Mouse (Mus musculus) MEL-GATA-1-ER (cell line): ENCODE measurements around the gene Ap1s3.
"Not testable (repeated sequence)": the region's sequence is repeated elsewhere in the genome, so short reads cannot be mapped to it uniquely, and the experiment has no call there.

Experiments used
- DNase-seq: peaks from one replicate; pipeline ENCODE4 v3.0.0-alpha.2; 2012; ENCODE audit warnings: low read depth; ENCODE audit errors: extremely low read depth

The Ap1s3 gene

DNA sequence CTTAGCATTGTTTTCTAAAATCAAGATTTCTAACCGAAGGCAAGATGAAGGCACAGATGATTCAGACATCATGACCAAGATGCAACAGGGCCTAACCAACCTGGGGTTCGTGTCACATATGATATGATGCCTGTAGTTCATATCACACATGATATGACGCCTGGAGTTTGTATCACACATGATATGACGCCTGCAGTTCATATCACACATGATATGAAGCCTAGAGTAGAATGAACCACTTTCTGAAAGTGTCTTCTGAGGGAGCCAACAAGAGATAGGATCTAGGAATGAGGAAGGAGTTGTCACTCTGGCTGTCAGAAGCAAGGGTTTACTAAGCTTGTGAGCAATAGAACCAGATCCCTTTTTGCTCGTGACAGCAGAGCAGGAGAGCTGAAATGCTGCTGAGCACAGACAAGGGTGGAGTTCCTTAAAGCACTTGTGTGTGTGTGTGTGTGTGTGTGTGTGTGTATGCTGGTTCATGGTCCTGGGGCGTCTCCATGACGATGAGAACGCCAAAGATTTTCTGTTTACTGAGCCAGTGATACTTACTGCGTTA lies 2.3 kb downstream of the Ap1s3 start:
- DNase-seq, result peak; percentile 83

DNA sequence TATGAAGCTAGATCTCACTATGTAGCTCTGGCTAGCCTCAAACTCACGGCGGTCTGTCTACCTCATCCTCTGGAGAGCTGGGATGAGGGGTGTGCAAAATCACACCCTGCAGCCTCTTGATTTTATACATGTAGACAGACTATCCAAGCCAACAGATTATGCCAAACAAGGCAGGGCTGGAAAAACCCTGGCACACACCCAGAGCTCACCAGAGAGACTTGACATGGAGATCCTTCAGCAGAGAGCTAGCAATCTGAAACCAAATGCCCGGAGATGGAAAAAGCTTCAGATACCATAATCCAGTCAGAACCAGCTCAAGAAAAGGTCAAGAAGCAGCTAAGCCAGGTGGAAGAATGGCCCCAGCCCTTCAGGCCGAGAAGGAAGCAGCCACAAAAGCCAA lies 6.9 kb downstream of the Ap1s3 start:
- no peak for DNase-seq

DNA sequence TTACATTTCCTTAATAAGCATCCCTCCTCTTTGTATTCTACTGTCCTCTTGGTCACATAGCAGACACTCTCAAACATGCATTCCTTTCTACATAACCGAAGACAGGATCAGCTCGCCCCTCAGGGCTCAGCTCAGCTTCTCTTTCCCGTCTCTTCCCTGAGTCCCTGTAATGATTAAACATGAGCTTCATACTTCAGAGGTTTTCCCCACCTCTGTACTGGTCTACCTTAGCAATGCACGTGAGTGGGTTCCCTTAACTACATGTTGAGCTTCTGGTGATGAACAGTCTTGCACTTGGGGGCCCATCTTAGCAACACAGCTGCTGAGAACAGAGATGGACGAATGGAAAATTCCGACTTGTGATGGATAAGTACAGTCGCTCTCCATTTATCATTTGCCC lies 12.2 kb downstream of the Ap1s3 start:
- DNase-seq, result no peak

DNA sequence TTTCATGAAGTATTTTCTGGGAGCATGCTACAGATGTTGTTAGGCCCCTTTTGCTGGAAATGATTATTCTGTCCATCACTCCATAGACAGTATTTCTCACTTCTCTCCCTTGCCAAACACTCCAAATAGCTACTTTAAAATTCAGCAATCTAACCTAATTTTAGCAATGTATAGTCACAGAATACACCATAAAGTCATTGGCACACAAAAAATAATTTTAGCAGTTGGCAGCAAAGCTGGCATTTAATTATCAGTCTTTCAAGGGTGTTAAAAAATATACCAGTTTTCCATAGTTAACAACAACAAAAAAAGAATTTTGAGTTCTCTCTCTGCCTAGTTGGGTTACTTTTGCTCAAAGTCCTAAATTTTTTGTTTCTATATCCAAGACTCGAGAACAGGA lies 14.4 kb downstream of the Ap1s3 start:
- DNase-seq, result no peak

DNA sequence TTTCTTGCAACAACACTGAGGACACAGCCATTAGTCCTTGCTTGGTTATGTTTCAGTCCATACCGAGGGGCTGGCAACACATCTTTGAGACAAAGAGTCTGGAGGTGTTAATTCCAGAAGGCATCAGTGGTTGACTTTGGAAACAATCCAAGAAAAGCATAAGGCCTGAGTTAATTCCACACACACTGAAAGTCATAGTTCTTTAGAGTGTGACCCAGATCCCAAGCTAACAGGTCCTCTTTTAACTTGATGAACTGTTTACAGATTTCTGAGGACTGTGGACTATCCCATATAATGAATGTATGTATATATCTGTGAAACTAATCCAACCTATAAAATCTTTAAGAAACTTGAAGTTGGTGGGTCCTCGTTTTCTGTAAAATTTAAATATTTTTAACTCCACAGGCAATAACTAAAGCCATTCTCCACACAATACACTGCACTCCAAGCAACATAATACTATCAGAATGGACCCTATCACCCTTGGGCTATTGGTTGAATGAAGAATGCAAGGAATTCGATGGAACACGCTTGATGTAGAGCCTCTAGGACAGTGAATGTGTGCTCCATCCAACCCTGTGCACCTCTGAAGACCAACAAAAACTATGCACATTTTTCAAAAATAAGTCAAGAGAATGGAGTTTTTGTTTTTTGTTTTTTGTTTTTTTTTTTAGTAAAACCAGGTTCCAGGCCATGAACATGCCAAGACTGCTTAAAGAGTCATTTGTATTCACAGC lies 15.8 kb downstream of the Ap1s3 start:
- DNase-seq, result no peak

DNA sequence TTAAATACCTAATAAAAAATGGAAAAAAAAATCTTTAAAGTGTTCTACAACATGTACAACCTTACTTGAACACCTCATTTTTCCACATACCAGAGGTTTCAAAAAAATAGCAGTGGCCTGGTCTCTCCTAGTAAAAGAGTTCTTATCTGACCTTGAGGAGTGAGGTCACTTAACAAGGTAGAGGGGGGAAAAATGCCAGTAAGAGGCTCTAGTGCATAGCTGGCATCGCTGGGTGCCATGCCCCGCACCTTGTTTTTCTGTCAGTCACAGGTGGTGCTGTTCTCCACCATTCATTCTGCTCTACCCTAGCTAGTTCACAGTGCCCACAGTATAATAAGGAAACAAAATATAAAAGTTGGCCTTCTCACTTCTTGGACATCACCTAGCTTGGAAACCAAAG lies 16.8 kb downstream of the Ap1s3 start:
- DNase-seq, result no peak

DNA sequence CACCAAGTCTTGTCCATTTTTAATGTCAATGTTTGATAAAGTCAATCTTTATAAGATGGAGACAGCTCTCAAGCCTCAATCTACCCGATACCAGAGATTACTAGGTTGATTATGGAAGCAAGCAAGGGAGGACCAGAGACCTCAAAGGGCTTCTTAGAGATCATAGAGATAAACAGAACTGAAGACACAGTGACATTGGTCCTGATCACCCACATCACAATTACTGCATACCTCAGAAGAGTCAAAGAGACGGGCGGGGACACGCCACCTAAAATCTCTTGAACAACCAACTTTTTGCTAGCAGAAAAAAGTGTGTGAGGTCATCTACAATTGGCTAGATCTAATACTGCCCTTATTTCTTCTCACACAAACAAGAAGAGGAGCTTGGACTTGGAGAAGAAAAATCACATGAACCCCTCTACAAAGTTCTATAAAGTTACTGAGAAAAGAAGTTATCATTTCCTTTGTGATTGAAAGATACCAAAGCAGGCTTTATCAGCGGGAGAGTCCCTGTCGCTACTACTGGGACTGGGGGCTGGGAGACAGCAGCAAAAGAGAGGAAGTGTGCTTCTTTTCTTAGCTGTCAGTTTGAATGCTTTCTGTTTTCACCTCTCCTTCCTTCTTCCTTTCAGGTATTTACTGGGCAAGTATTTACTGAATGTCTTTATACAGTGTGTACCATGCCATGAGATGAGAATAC lies 28.2 kb downstream of the Ap1s3 start:
- DNase-seq, result peak; percentile 4

DNA sequence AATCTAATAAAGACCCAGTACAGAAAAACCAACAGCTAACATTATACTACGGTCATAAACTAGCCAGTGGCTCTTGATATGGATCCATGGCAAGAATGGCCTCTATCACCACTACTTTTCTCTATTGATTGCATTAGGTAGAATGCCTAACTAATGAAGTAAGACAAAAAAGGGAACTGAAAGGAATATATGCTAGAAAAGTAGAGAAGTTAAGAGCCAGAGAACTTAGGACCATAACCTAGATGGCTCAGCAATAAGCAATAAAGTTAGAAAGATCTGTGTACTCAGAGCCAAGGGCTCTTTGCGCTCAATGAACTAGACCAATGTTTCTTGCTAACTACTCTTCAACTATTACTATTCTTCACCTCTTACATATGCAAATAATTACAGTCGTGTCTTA lies 29.1 kb downstream of the Ap1s3 start:
- DNase-seq, result peak; percentile 4

DNA sequence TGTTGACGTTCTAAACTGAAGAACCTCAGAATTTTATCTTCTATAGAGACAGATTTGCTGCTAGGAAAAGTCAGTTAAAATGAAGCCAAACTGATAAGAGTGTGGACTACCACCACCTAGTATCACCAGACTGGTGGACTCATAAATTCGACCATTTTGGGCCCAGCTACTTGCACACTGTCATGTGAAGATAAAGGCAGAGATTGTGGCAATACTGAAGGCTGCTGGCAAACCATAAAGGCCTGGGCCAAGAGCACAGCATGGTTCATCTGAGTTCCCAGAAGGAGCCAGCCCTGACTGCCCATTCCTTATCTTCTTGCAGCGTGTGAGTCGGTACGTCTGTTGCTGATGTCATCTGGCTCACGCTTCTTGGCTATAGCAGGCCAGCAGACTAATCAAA lies 30.4 kb downstream of the Ap1s3 start:
- peak; percentile 76 for DNase-seq

DNA sequence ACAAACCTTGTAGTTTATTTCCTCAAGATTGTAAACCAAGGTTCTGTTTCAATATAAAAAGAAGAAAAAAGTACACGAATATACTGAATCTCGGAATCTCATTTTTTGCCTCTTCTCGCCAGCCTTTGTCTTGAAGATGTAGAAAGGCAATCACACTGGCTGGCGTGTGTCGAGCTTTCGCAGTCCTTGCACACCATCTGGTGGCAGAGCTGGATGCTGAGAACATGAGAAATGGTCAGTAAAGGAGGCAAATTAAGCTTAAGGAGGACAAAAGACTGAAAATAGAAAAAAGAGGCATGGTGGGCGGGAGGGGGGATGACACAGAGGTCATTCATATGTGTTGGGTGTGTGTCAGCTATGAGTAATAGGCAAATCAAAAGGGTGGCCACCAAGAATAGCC lies 31.6 kb downstream of the Ap1s3 start:
- DNase-seq, result no peak

DNA sequence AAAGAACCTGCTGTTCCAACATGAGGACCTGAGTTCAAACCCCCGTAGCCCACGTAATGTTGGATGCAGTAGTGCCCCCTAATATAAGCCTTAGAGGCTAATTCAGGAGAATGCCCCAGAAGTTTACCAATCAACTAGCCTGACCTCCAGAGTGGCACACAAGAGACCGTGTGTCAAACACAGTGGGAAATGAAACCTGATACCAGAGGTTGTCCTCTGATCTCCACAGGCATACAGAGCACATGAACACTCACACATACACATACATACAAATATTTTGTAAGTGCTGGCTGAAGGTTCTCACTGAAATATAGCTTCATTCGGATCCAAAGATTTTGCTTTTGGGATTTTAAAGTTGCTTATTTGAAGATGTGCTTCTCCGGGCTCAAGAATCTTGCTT lies 32.1 kb downstream of the Ap1s3 start:
- DNase-seq, result no peak

DNA sequence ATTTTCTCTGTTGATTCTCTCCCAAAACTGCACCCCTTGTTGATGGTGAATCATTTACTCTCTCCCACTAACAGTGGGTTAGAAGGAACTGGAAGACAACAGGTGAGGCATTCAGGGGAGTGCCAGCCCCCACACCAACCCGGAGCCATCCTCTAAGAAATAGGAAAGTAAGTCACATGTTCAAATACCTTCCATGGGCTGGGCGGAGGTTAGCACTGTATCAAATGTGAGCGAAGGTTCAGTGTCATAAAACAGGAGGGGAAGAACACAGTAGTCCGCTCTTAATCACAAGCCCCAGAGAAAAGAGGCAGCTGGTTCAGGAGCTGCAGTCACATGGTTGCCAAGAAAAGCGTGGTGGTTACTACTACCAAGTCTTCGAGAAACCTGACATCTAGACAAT lies 32.7 kb downstream of the Ap1s3 start:
- no peak for DNase-seq

DNA sequence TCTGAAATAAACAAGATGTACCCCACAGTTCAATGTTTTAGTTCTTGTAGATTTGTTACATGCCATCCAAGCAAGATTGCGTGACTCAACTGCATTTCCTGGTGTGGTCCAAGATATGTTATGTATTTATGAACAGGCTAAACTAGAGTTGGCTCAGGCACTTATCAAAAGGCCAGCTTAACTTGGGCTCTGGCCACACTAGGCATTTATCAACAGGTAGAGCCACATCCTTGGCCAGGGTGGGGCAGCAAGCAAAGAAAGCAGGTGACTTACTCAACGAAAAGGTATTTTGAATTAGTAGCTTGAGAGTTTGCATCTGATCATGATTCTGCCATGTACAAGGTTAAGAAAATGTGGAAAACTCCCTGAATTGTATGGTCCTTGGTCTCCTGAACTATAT lies 34.0 kb downstream of the Ap1s3 start:
- DNase-seq, result no peak

DNA sequence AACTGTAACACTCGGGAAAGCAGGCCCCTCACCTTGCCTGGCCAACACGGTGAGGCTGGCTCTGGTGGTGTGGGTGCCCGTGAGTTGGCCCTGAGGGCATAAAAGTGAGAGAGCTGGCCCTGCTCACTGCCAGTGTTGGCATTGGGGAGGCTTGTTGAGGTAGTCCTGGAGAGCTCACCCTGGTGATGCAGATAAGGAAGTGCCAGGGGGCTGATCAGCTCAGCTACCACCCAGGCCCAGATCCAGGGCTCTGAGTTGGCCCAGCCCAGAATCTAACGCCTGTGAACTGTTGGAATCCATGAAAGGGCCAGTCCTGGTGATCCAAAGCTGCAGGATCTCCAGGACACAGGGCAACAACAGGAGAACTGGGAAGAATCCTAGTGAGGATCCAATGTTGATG lies 40.3 kb downstream of the Ap1s3 start:
- no peak for DNase-seq

DNA sequence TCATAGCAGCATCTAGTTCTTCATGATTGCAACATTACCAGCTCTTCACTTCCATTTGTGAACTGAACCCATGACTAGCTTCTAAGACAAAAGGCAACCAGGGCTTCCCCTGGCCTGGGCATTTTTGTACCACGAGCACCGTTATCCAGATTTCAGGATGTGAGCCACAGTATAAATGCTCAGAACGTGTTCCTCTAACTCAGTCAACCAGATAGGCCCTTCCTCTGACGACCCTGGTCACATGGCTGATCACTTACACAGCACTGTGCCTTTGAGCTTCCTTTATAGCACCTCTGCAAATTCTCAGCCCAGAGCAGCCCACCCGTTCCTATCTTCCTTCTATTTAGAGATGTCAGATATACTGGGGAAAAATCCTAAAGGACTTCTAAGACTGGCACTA lies 42.0 kb downstream of the Ap1s3 start:
- DNase-seq, result no peak

DNA sequence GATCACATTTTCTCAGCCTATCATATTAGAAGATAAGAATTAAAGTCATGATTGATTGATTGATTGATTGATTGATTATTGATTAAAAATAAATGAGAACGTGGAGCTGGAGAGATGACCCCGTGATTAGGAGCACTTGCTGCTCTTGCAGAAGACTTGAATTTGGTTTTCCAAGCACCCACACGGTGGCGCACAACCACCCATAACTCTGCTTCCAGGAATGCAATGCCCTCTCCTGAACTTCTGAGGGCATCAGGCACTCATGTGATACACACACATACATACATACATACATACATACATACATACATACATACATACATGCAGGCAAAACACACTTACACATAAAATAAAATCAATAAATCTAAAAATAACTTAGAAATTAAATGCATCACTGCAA lies 45.6 kb downstream of the Ap1s3 start:
- DNase-seq, result no peak

DNA sequence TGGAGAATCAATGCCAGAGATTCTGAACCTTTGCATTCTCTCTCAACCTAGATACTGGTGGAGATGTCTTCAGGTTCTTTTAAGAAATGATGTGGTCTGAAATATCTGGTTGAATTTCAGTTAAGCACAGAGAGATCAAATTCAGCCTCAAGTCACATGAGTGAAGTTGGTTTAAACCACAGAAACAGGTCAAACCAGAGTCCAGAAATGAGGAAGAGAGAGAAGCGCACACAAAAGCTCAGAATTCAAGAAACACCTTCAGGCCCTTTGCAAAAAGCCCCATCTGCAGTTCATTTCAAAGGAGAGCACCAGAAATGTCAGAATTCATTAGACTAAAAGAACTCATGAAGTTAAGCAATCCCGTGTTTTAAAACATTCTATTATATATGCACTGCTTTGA lies 52.3 kb downstream of the Ap1s3 start:
- no peak for DNase-seq

DNA sequence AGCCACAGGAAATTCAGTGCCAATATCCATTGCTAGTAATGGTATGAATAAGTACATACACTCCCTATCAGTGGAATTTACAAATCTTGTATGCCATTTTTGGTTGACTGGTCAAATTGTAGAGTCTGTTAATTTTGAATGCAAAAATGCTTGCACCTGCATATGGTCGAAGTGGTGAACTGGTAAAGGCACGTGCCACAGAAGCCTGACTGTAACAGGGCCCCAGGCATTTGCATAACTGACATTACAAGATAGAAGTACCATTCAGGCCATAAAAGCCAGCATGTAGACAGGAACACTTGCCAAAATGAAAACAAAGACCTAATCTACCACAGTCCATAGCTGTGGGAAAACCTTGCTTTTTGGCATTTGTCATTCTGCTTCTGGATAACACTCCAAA lies 55.3 kb downstream of the Ap1s3 start:
- no peak for DNase-seq

DNA sequence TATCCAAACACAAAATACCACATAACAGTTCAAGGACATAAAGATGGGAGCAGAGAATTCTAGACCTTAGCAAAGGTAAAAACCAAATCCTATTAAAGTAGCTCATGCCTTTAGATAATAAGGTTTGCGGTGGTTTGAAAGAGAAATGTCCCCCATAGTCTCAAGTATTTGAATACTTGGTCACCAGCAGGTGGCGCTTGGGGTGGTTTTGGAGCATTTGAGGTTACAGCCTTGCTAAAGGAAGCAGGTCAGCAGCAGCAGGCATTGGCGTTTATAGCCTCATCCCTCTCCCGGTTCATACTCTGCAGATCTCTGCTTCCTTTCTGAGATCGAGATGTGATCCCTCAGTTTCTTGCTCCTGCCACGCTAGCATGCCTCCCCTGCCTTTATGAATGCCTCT lies 57.3 kb downstream of the Ap1s3 start:
- DNase-seq, result peak; percentile 6

DNA sequence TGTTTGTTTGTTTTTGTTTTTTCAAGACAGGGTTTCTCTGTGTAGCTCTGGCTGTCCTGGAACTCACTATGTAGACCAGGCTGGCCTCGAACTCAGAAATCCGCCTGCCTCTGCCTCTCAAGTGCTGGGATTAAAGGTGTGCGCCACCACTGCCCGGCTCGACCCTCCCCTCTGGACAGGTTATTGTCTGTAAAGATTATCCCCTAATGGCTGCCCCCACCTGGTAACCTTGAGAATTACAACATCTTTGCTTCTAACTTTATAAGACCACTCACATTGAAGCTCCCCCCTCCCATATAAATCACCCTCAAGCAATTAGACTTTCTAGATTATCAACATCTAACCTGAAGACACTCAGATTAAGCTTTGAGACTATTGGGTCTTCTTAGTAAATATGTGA lies 60.5 kb downstream of the Ap1s3 start:
- DNase-seq, result not testable (repeated sequence)

DNA sequence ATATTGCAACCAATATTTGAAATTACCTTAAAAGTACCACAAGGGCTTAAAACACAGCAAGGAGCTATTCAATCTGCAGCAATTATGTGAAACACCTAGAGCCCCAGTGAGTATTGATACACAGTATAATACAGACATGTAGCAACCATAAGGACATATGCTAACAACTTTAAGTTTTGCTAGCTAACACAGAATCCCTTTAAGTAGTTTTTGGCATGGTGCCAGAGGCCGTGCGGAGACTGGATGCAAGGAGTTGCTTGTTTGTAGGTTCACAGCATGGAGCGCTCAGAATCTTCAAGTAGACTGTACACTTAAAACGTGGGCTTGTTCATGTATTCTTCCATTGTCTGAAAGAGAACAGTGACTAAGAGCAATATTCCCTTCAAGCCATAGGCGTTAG lies 62.9 kb downstream of the Ap1s3 start:
- not testable (repeated sequence) for DNase-seq

DNA sequence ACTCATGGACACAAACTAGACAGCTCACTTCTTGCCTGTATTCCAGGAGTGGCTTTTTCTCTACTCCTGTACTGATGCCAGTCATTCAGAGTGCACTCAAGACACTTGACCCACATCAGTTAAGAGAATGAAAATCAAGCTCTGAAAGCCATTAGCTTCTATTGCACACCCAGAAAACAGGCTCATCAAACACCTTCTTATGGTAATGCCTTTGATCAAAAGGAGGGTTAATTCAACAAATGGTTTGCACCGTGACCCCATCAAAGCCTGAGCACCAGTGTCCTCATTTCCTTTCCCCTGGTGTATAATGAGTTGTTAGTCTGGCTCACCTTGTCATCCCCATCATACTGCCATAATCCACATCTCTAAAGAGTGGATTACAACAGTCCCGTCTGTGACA lies 69.3 kb downstream of the Ap1s3 start:
- DNase-seq, result no peak
